Mouse (Mus musculus) hindbrain, embryonic 15.5 days (tissue): Measurements from ENCODE around the gene Il34. TPM values are rescaled to one million over a fixed set of nuclear protein-coding genes. Genes with fewer than 3 reads are reported as not detected.
A peak's percentile ranks its signal among the peaks of the same experiment; 100 is the strongest.

ENCODE experiments used
- ATAC-seq: fragments of 200-750 bp; cut with Nextera tagmentation; 2 replicates; pipeline ENCODE4 v1.8.0; 2017; ENCODE audit warnings: low read depth, moderate number of reproducible peaks, moderate TSS enrichment; ENCODE audit not compliant: low FRiP score
- H3K27ac ChIP-seq: fragments of 300-500 bp; sonication (generic); replicated peaks from 2 replicates; pipeline ENCODE4 v1.5.1; 2015; ENCODE audit warnings: mild to moderate bottlenecking, inconsistent platforms
- H3K27me3 ChIP-seq: fragments of 300-500 bp; sonication (generic); 2 replicates; pipeline ENCODE4 v1.6.1; 2015; ENCODE audit warnings: control low read depth, inconsistent platforms
- H3K36me3 ChIP-seq: fragments of 300-500 bp; sonication (generic); 2 replicates; pipeline ENCODE4 v1.6.1; 2015; ENCODE audit warnings: control low read depth, inconsistent platforms
- H3K4me1 ChIP-seq: fragments of 300-500 bp; sonication (generic); replicated peaks from 2 replicates; pipeline ENCODE4 v1.6.1; 2015; ENCODE audit warnings: control low read depth, inconsistent platforms
- H3K4me2 ChIP-seq: fragments of 300-500 bp; sonication (generic); 2 replicates; pipeline ENCODE4 v1.6.1; 2015; ENCODE audit warnings: moderate library complexity, mild to moderate bottlenecking, inconsistent platforms
- H3K4me3 ChIP-seq: fragments of 300-500 bp; sonication (generic); 2 replicates; pipeline ENCODE4 v1.5.1; 2015; ENCODE audit warnings: mild to moderate bottlenecking, inconsistent platforms
- H3K9ac ChIP-seq: fragments of 300-500 bp; sonication (generic); 2 replicates; pipeline ENCODE4 v1.6.1; 2015; ENCODE audit warnings: inconsistent platforms
- H3K9me3 ChIP-seq: fragments of 300-500 bp; sonication (generic); 2 replicates; pipeline ENCODE4 v1.6.1; 2016; ENCODE audit warnings: control low read depth, inconsistent platforms
- WGBS: fragments of 180-500 bp; shearing (Covaris S2); methylation state at CpG from one replicate; pipeline ENCODE4 v1.1.7; 2015; 5-methylcytosine and 5-hydroxymethylcytosine counted together
- polyA plus RNA-seq: library from polyadenylated mRNA; unstranded; fragments of >200 nt; fragmentation: Nextera tagmentation; extraction: Ambion mirVana; gene quantifications from 2 replicates; pipeline ENCODE4 v1.2.1, GENCODE M21; 2015

Il34 gene
- polyA plus RNA-seq, 1 experiment from 2014 or later = 5.8 TPM

DNA sequence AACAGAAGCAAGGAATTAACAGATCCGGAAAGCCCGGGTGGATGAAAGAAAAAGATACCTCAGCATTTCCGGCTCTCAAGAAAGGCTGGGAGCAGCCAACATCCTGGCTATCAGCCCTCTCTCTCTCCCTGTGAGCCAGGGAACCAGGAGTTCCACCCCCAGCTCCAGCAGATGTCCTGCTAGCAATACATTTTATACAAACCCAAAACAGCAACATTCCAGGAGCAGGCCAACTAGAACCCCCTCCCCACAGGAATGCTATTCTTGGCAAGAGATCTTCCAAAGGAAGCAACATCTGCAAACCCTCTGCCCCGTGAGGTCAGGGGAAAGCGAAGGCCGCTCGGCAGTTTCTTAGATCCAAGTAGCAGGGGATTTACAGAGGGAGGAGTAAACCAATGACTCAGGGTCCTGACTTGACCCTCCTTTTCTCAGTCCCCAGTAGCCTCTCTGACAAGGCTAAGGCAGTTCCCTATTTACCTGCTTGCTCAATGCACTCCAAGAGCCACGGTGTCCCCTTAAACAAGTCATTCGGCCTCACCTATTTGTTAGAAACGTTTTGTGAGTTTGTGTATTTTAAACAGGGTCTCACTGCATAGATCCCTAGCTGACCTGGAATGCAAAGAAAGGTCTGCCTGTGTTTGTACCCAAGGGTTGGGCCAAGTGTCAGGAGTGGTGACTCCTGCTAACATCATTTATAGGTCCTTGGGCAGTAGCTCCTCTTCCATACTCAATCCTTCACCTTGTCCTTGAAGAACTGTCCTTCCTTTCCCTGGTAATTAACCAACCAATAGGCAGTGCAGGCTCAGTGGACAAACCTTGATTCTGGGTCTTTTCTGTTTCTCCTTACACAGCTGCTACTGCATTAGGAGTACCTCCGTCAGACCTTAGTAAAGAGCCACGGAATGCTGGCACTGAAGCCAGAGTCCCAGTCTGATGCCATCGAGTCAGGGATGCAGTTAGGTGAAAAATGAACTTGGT is 3.1 kb upstream of the Il34 start:
- H3K9ac ChIP-seq = no peak overlapping the region
- no peak for ATAC-seq
- H3K27ac ChIP-seq = 0 out of 2 replicates have a peak overlapping the region, but pooled peaks have one; percentile 15
- H3K4me2 ChIP-seq = no peak overlapping the region
- 64% methylated on average over 13 of the region's 13 CpGs for WGBS
- H3K4me3 ChIP-seq = no peak overlapping the region
- no peaks in the 10 kb centered on the region for H3K9me3 ChIP-seq
- H3K36me3 ChIP-seq = peaks cover 52% of the 10 kb centered on the region
- H3K27me3 ChIP-seq = no peaks in the 10 kb centered on the region
- no peaks in the 10 kb centered on the region for H3K4me1 ChIP-seq

DNA sequence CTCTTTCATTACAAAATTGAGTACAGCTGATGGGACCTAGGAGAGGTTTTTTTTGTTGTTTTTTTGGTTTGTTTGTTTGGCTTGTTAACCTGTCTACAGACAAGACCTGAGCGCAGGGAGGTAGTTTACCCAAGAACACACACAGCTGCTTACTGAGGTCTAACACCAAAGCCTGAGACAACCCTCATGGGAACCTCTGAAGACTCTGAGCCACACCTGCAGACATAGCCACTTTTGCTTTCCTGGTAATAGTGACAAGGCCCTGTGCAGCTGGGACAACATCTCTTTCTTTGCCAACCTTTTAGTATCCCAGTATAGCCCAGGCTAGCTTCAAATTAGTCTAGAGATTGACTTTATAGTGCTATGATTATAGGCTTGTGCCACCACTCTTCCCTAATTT is 422 bp upstream of the Il34 start:
- Histone ChIP-seq H3K9ac (no peak overlapping the region), H3K4me3 (no peak overlapping the region), H3K4me1 (no peaks in the 10 kb centered on the region), H3K27ac (no peak overlapping the region), H3K36me3 (peaks cover 25% of the 10 kb centered on the region), H3K9me3 (no peaks in the 10 kb centered on the region), H3K27me3 (no peaks in the 10 kb centered on the region), H3K4me2 (no peak overlapping the region)
- WGBS = 91% methylated on average over 1 of the region's 1 CpGs
- no peak for ATAC-seq

DNA sequence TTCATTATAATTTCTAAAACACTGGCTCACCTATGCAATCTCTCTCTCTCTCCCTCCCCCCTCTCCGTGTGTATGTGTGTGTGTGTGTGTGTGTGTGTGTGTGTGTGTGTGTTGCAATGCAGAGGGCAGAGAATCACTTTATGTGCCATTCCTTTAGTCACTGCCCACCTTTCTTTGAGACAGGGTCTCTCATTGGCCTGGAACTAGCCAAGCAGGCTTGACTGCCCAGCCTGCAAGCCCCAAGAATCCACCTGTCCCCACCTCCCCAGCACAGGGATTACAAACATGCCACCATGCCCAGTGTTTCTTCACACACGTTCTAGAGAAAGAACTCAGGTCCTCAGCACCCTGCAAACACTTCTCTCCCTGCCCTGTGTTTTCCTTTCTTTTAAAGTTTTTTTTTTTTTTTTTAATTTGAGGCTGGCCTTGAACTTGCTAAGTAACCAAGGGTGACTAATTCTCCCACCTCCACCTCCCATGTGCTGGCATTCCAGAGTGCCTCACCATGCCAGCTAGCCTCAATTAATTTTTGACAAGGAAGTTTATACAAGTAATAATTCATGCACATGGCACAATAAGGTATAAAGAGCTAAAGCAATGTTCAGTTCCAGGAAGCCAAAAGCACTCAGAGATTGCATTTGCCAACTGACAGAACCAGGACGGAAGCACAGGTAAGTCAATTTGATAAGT is 754 bp downstream of the Il34 start:
- H3K27me3 ChIP-seq = no peaks in the 10 kb centered on the region
- no peaks in the 10 kb centered on the region for H3K9me3 ChIP-seq
- no peak overlapping the region for H3K4me2 ChIP-seq
- H3K4me1 ChIP-seq = no peaks in the 10 kb centered on the region
- H3K36me3 ChIP-seq = peaks cover 14% of the 10 kb centered on the region
- no peak overlapping the region for H3K27ac ChIP-seq
- 62% methylated on average over 3 of the region's 3 CpGs for WGBS
- ATAC-seq = no peak
- no peak overlapping the region for H3K4me3 ChIP-seq
- H3K9ac ChIP-seq = no peak overlapping the region

DNA sequence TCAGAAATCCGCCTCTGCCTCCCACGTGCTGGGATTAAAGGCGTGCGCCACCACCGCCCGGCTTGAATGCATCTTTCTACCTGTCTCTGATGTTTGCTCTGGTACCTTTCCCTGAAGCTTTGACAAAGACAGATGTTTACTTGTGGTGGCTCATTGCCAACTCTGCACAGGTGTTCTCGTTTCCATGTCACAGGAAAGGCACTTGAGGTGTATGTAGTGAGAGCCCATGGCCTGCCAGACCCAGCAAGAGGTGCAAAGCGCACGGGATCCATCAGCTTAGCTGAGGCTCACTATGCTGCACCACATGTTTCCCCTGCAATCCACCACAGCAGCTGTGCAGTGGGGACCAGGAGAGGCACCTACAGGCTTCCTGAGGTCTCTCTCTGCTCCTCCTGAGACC is 1.9 kb downstream of the Il34 start:
- Histone ChIP-seq H3K27ac (no peak overlapping the region), H3K4me3 (no peak overlapping the region), H3K4me2 (no peak overlapping the region), H3K9me3 (no peaks in the 10 kb centered on the region), H3K27me3 (no peaks in the 10 kb centered on the region), H3K9ac (no peak overlapping the region), H3K4me1 (no peaks in the 10 kb centered on the region), H3K36me3 (peaks cover 3% of the 10 kb centered on the region)
- WGBS = 89% methylated on average over 9 of the region's 9 CpGs
- no peak for ATAC-seq

DNA sequence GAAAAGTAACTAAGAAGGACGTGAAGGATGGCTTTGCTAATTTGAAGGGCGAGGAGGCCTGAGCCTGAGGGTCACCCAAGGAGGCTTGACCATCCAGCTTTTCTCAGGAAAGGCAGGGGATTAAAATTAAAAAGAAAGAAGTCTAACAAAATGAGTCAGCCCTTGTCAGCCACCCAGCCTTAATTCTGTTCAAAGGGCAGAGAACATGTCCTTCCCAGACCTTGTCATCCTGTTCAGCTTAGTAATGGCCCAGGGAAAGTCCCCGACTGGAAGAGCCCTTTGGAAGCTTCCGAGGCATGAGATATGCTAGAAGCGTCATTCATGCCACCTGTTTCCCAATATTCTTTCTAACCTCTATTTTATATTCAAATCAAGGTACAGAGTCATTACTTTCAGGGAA is 2.7 kb downstream of the Il34 start:
- Histone ChIP-seq H3K27ac (no peak overlapping the region), H3K27me3 (no peaks in the 10 kb centered on the region), H3K4me3 (no peak overlapping the region), H3K4me1 (no peaks in the 10 kb centered on the region), H3K36me3 (no peaks in the 10 kb centered on the region), H3K9ac (no peak overlapping the region), H3K9me3 (no peaks in the 10 kb centered on the region), H3K4me2 (no peak overlapping the region)
- no peak for ATAC-seq
- 80% methylated on average over 5 of the region's 5 CpGs for WGBS

DNA sequence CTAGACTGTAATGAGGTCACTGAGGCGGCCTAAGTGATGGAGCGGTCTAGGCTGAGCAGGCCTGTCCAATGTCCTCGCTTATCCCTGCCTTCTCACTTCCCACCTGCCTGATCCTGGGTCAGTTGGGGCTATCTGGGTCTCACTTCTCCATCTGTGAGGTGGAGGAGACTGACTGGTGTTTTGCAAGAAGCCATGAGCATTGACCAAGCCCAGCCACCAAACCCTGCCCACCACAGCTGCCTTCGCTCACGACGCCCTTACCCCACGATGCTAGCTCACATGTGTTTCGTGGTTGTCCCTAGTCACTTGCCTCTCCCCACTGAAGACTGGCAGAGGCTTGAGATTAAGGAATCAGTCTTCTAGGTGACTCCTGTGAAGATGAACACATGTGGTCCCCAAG is 8.6 kb downstream of the Il34 start:
- WGBS = 98% methylated on average over 8 of the region's 8 CpGs
- Histone ChIP-seq H3K27ac (no peak overlapping the region), H3K4me3 (no peak overlapping the region), H3K9me3 (no peaks in the 10 kb centered on the region), H3K4me1 (0 out of 2 replicates have a peak, but pooled peaks cover 8% of the 10 kb centered on the region), H3K36me3 (no peaks in the 10 kb centered on the region), H3K27me3 (no peaks in the 10 kb centered on the region), H3K4me2 (no peak overlapping the region), H3K9ac (no peak overlapping the region)
- ATAC-seq = no peak

DNA sequence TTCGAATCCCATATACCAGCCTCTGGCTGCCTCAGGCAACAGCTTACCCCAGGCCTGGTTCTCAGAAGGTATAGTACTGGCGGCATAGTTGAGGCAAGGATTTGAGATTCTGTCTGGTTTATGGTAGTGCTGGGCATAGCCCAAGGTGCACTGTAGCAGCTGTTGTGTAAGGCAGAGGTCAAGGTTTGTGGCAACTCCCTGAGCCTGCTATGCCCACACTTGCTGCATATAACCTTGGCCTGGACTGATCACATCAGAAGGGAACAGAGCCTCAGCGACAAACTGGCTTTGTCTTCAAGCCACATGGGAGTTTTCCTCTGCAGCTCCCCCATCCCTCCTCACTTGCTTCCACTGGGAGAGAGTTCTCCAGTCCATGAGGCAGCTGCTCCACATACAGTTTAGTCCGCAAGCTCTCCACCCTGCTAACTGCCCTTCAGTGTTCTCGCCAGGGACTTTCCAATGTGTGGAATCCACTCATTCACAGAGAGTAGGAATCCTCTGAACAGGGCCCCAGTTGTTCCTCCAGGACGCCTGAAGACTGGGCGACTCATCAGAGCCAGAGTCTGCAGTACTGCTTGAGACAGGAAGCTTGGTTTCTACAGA is 11.3 kb downstream of the Il34 start:
- Histone ChIP-seq H3K36me3 (no peaks in the 10 kb centered on the region), H3K27ac (no peak overlapping the region), H3K4me2 (no peak overlapping the region), H3K4me1 (0 out of 2 replicates have a peak, but pooled peaks cover 8% of the 10 kb centered on the region), H3K9me3 (no peaks in the 10 kb centered on the region), H3K27me3 (no peaks in the 10 kb centered on the region), H3K4me3 (no peak overlapping the region), H3K9ac (no peak overlapping the region)
- WGBS = 95% methylated on average over 7 of the region's 7 CpGs
- no peak for ATAC-seq

DNA sequence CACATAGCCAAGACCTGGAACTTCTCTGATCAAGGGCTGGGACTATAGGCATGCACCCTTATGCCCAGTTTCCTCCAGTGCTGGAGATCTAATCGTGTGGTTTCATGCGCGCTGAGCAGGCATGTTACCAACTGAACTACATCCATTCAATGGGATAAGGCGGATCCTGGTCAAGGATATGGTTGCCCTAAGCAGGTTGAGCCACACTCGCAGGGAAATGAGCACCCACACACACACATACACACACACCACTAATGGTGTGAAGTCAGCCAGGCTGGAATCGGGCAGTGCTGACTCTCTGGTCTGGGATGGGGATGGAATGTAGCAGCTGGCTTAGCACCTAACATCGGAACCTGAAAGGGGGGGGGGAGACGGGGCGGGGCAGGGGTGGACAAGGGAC is 11.8 kb downstream of the Il34 start:
- whole genome bisulfite sequencing = 91% methylated on average over 9 of the region's 9 CpGs
- no peak overlapping the region for H3K9ac ChIP-seq
- no peaks in the 10 kb centered on the region for H3K27me3 ChIP-seq
- H3K4me2 ChIP-seq = no peak overlapping the region
- H3K9me3 ChIP-seq = no peaks in the 10 kb centered on the region
- 0 out of 2 replicates have a peak, but pooled peaks cover 8% of the 10 kb centered on the region for H3K4me1 ChIP-seq
- no peak overlapping the region for H3K27ac ChIP-seq
- no peak overlapping the region for H3K4me3 ChIP-seq
- H3K36me3 ChIP-seq = no peaks in the 10 kb centered on the region
- ATAC-seq = no peak

DNA sequence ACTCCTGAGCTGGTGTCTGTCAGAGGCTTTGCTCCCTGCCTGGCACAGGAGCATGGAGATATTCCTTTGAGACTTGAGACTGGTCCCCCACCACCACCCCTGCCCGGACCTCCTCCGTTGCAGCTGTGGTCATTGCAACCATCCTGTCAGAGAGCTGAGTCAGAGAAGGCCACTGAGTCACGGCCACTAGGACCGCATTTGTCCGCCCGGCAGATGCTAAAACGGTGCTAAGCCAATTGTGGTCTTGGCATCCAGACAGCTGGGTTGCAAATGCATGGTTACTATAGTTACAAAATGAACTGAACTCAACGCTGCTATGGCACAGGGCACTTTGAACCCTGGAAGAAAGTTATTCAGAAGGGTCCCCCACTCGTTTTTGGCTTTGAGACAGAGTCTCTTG is 12.2 kb downstream of the Il34 start:
- no peak for ATAC-seq
- Histone ChIP-seq H3K4me3 (no peak overlapping the region), H3K27ac (no peak overlapping the region), H3K36me3 (no peaks in the 10 kb centered on the region), H3K27me3 (no peaks in the 10 kb centered on the region), H3K4me1 (0 out of 2 replicates have a peak, but pooled peaks cover 8% of the 10 kb centered on the region), H3K9ac (no peak overlapping the region), H3K4me2 (no peak overlapping the region), H3K9me3 (no peaks in the 10 kb centered on the region)
- WGBS = 71% methylated on average over 9 of the region's 9 CpGs

DNA sequence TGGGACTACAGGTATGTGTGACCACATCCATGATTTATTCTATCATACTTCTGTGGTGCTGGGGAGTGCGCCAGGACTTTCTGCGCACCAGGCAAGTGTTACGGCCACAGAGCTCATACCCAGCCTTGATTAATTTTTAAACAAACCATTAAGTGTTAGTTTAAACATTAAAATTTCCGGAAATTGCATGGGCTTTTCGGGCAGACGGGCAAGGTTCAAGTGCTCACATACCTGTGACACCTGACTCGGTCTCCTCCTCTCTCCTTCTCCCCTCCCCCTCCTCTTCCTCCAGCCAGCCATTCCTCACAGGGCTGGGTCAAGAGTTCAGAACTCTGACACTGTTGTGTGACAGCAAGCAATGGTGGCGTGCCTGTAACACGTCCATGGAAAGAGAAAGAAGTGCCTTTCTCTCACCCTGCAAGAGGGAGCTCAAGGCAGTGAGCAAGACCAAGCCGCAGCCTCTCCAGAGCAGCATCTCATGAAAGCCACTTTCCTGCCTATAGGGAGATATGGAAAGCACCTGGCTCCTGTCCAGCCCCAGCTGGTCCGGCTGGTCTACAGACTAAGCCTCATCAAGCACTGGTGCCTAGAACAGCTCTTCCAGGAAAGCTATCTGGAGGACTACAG is 13.0 kb downstream of the Il34 start:
- H3K4me2 ChIP-seq = no peak overlapping the region
- 78% methylated on average over 11 of the region's 11 CpGs for WGBS
- no peak for ATAC-seq

DNA sequence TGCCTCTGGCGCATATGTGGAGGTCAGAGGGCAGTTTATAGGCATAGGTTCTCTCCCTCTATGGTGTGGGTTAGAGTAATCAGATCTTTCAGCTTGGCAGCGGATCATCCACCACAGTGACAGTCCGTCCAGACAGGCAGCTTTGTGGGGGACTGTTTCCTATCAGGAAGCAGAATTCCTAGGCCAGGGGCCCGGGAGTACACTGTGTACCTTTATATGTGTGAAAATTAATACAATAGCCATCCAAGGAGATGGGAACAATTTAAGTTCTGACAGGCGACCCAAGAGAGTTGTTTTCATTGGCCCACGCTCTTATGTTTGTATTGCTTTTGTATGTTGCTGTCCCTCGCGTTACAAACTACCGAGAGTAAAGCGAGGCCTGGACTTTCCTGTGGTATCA is 14.6 kb downstream of the Il34 start:
- ATAC-seq = no peak
- no peaks in the 10 kb centered on the region for H3K27me3 ChIP-seq
- no peaks in the 10 kb centered on the region for H3K36me3 ChIP-seq
- WGBS = 77% methylated on average over 10 of the region's 10 CpGs
- no peak overlapping the region for H3K27ac ChIP-seq
- H3K4me2 ChIP-seq = no peak overlapping the region
- H3K9ac ChIP-seq = no peak overlapping the region
- H3K4me3 ChIP-seq = no peak overlapping the region
- H3K4me1 ChIP-seq = 0 out of 2 replicates have a peak, but pooled peaks cover 8% of the 10 kb centered on the region
- H3K9me3 ChIP-seq = no peaks in the 10 kb centered on the region

More for the DNA sequence above, 13.0 kb downstream of the Il34 start:
- H3K36me3 ChIP-seq = no peaks in the 10 kb centered on the region
- no peak overlapping the region for H3K4me3 ChIP-seq
- no peaks in the 10 kb centered on the region for H3K27me3 ChIP-seq
- no peaks in the 10 kb centered on the region for H3K9me3 ChIP-seq
- 0 out of 2 replicates have a peak, but pooled peaks cover 8% of the 10 kb centered on the region for H3K4me1 ChIP-seq
- no peak overlapping the region for H3K9ac ChIP-seq
- H3K27ac ChIP-seq = no peak overlapping the region
